Mouse (Mus musculus): ENCODE results near the gene Sipa1l3. TPM values are rescaled to one million over a fixed set of nuclear protein-coding genes. Genes with fewer than 3 reads are reported as not detected.

Gene Sipa1l3
- polyA plus RNA-seq, 1 experiment from 2014 or later = 10.3 TPM

DNA sequence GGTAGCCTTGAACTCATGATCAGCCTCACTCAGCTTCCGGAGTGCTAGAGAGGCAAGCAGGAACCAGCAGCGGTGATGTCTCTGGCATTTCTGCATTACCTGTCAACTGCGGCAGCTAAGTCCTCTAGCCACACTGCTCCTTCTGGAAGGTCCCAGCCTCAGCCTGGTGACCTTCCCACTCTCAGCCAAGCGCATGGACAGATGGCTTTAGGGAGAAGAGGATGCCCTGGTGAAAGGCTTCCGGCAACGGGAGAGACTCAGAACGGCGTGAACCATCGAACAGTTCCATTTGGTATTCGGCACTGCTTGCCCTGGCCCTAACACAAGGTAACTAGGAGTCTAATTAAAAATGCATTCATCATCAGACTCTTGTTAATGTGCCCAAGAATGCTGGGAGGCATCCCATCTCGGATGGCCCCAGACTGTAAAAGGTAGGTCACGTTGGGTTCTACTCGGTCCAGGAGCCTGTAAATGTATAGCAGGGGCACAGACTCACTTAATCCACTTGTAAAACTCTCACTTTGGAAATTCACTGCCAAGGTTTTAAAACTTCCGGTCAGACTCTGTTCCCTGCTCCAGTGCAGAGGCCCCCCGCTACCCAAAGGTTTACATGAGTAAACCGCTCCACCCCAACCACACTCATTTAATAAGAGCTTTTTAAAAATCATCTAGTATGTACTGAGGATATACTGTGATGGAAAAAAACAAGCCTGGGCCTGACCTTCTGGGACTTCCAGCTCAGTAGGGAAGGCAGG is 37.7 kb downstream of the Sipa1l3 start:
- 92% methylated on average over 16 of the region's 16 CpGs for WGBS (ENCODE audit: missing documents)

GRCm38 (mm10) chr7:29480183-29480582 is 38.3 kb downstream of the Sipa1l3 start:
- no peak overlapping the region for H3K27ac ChIP-seq
- H3K36me3 ChIP-seq (ENCODE audit: inconsistent target) = no peaks in the 10 kb centered on the region
- WGBS (ENCODE audit: missing documents) = 87% methylated on average over 4 of the region's 4 CpGs
- H3K79me2 ChIP-seq (ENCODE audit: inconsistent target) = no peaks in the 10 kb centered on the region
- H3K4me3 ChIP-seq (ENCODE audit: inconsistent target) = no peak overlapping the region

More for the DNA sequence above, 37.7 kb downstream of the Sipa1l3 start:
- no peaks in the 10 kb centered on the region for H3K36me3 ChIP-seq (ENCODE audit: inconsistent target)
- H3K4me3 ChIP-seq (ENCODE audit: inconsistent target) = no peak overlapping the region
- H3K79me2 ChIP-seq (ENCODE audit: inconsistent target) = no peaks in the 10 kb centered on the region
- no peak overlapping the region for H3K27ac ChIP-seq

GRCm38 (mm10) chr7:29475005-29475404 is 43.4 kb downstream of the Sipa1l3 start:
- H3K4me3 ChIP-seq (ENCODE audit: inconsistent target) = no peak overlapping the region
- H3K36me3 ChIP-seq (ENCODE audit: inconsistent target) = no peaks in the 10 kb centered on the region
- no peak overlapping the region for H3K27ac ChIP-seq
- WGBS (ENCODE audit: missing documents) = 89% methylated on average over 7 of the region's 7 CpGs
- no peaks in the 10 kb centered on the region for H3K79me2 ChIP-seq (ENCODE audit: inconsistent target)

GRCm38 (mm10) chr7:29471309-29471708 is 47.1 kb downstream of the Sipa1l3 start:
- no peak overlapping the region for H3K4me3 ChIP-seq (ENCODE audit: inconsistent target)
- 87% methylated on average over 7 of the region's 7 CpGs for WGBS (ENCODE audit: missing documents)
- no peaks in the 10 kb centered on the region for H3K36me3 ChIP-seq (ENCODE audit: inconsistent target)
- H3K79me2 ChIP-seq (ENCODE audit: inconsistent target) = no peaks in the 10 kb centered on the region
- H3K27ac ChIP-seq = no peak overlapping the region

- Histone ChIP-seq H3K27ac (no peak overlapping the region), H3K36me3 (ENCODE audit: inconsistent target) (no peaks in the 10 kb centered on the region), H3K4me3 (ENCODE audit: inconsistent target) (no peak overlapping the region), H3K79me2 (ENCODE audit: inconsistent target) (no peaks in the 10 kb centered on the region)
- WGBS (ENCODE audit: missing documents) = 89% methylated on average over 7 of the region's 7 CpGs
Observed at GRCm38 (mm10) chr7:29469602-29470344, 48.7 kb downstream of the Sipa1l3 start.

- Histone ChIP-seq H3K79me2 (ENCODE audit: inconsistent target) (no peaks in the 10 kb centered on the region), H3K36me3 (ENCODE audit: inconsistent target) (no peaks in the 10 kb centered on the region)
- 91% methylated on average over 5 of the region's 5 CpGs for WGBS (ENCODE audit: missing documents)
Observed at GRCm38 (mm10) chr7:29468593-29468992, 49.8 kb downstream of the Sipa1l3 start.

GRCm38 (mm10) chr7:29466585-29466984 is 51.9 kb downstream of the Sipa1l3 start:
- Histone ChIP-seq H3K4me3 (ENCODE audit: inconsistent target) (no peak overlapping the region), H3K79me2 (ENCODE audit: inconsistent target) (no peaks in the 10 kb centered on the region), H3K36me3 (ENCODE audit: inconsistent target) (no peaks in the 10 kb centered on the region), H3K27ac (no peak overlapping the region)
- WGBS (ENCODE audit: missing documents) = 83% methylated on average over 10 of the region's 10 CpGs

More at GRCm38 (mm10) chr7:29468593-29468992, 49.8 kb downstream of the Sipa1l3 start:
- Histone ChIP-seq H3K4me3 (ENCODE audit: inconsistent target) (no peak overlapping the region), H3K27ac (no peak overlapping the region)

DNA sequence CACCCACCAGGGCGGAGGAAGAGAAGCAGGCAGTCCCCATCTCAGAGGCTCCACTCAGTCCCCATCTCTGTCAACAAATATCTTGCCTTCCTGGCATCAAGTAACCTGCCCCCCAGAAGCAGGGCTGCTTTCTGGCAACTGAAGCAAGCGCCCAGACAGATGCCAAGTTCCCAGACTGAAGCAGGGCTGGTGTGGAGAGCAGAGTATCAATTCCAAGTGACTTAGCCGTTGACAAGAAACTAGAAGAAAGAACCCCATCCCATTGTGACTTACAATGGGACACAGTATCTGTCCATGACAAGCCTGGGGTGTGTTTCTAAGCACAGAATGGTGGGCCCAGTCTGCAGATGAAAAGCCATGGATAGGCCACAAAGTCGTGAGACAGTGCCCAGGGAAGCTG is 52.7 kb downstream of the Sipa1l3 start:
- WGBS (ENCODE audit: missing documents) = 93% methylated on average over 4 of the region's 4 CpGs
- no peak overlapping the region for H3K27ac ChIP-seq
- no peak overlapping the region for H3K4me3 ChIP-seq (ENCODE audit: inconsistent target)
- H3K36me3 ChIP-seq (ENCODE audit: inconsistent target) = no peaks in the 10 kb centered on the region
- no peaks in the 10 kb centered on the region for H3K79me2 ChIP-seq (ENCODE audit: inconsistent target)

GRCm38 (mm10) chr7:29462820-29463219 is 55.6 kb downstream of the Sipa1l3 start:
- H3K79me2 ChIP-seq (ENCODE audit: inconsistent target) = no peaks in the 10 kb centered on the region
- no peaks in the 10 kb centered on the region for H3K36me3 ChIP-seq (ENCODE audit: inconsistent target)
- WGBS (ENCODE audit: missing documents) = 78% methylated on average over 3 of the region's 3 CpGs
- no peak overlapping the region for H3K27ac ChIP-seq
- no peak overlapping the region for H3K4me3 ChIP-seq (ENCODE audit: inconsistent target)

GRCm38 (mm10) chr7:29462178-29462577 is 56.3 kb downstream of the Sipa1l3 start:
- WGBS (ENCODE audit: missing documents) = 57% methylated on average over 5 of the region's 5 CpGs
- H3K4me3 ChIP-seq (ENCODE audit: inconsistent target) = no peak overlapping the region

DNA sequence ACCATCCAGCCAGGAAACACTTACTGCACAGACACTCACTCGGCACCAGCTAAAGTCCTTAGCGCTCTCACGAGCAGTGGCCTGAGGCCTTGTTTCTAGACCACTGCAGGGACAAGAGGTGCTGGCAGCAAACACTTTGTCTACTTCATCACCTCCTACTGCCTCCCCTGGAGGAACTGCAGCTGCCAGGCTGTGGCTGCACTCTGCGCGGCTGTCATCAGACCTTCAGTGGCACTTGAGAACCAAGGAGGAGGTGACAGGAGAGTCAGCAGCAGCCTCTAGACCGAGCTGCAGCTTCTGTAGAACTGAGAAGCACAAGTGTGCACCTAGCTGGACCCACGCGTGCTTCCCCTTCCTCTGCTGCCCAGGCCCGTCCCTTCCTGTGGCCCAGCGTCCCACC is 56.9 kb downstream of the Sipa1l3 start:
- no peak overlapping the region for H3K27ac ChIP-seq
- no peak overlapping the region for H3K4me3 ChIP-seq (ENCODE audit: inconsistent target)
- H3K36me3 ChIP-seq (ENCODE audit: inconsistent target) = no peaks in the 10 kb centered on the region
- H3K79me2 ChIP-seq (ENCODE audit: inconsistent target) = no peaks in the 10 kb centered on the region
- 62% methylated on average over 10 of the region's 10 CpGs for WGBS (ENCODE audit: missing documents)

More at GRCm38 (mm10) chr7:29462178-29462577, 56.3 kb downstream of the Sipa1l3 start:
- Histone ChIP-seq H3K79me2 (ENCODE audit: inconsistent target) (no peaks in the 10 kb centered on the region), H3K27ac (no peak overlapping the region), H3K36me3 (ENCODE audit: inconsistent target) (no peaks in the 10 kb centered on the region)

DNA sequence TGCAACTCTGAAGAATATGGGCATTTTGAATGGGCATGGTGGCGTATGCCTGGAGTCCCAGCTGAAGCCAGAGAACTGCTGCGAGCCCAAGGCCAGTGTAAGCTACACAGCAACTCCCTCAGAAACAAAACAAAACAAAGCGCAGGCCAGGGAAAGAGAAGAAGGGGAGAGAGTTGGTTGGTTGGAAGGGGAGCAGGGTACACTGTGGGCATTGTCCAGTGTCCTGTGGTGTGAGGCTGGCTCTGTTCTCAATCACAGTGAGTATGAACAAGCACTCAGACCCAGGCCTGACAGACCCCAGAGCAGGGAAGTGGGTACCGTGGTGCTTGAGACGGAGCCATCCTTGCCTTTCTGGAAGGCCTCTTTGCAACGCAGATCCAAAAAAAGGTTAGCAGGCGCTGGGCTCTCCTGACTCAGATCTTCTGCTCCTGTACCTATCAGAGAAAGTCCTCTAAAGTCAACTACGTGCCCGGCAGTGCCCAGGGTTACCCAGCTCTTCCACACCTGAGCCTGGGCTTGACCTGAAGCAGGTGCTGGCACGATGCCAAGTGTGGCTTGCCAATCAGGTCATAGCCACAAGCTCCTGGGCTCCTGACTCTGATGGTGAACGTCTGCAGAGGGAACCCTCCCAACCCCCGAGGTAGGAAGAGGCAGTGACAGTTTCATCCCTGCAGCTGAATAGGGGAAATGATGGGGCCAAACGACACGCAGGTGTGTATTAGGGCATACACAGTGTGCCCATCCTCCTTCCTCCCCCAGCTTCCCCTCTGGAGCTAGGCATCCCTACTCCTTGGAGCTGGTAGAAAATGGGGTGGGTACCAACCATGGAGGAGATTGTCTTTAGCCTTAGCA is 59.3 kb downstream of the Sipa1l3 start:
- Histone ChIP-seq H3K36me3 (ENCODE audit: inconsistent target) (no peaks in the 10 kb centered on the region), H3K4me3 (ENCODE audit: inconsistent target) (no peak overlapping the region), H3K79me2 (ENCODE audit: inconsistent target) (no peaks in the 10 kb centered on the region), H3K27ac (no peak overlapping the region)
- WGBS (ENCODE audit: missing documents) = 93% methylated on average over 14 of the region's 14 CpGs

GRCm38 (mm10) chr7:29457772-29458171 is 60.7 kb downstream of the Sipa1l3 start:
- no peak overlapping the region for H3K27ac ChIP-seq
- 92% methylated on average over 6 of the region's 6 CpGs for WGBS (ENCODE audit: missing documents)

GRCm38 (mm10) chr7:29456716-29457115 is 61.7 kb downstream of the Sipa1l3 start:
- no peak overlapping the region for H3K27ac ChIP-seq
- no peaks in the 10 kb centered on the region for H3K36me3 ChIP-seq (ENCODE audit: inconsistent target)
- H3K79me2 ChIP-seq (ENCODE audit: inconsistent target) = no peaks in the 10 kb centered on the region
- no peak overlapping the region for H3K4me3 ChIP-seq (ENCODE audit: inconsistent target)
- WGBS (ENCODE audit: missing documents) = 86% methylated on average over 9 of the region's 9 CpGs

More at GRCm38 (mm10) chr7:29457772-29458171, 60.7 kb downstream of the Sipa1l3 start:
- no peaks in the 10 kb centered on the region for H3K79me2 ChIP-seq (ENCODE audit: inconsistent target)
- H3K36me3 ChIP-seq (ENCODE audit: inconsistent target) = no peaks in the 10 kb centered on the region
- no peak overlapping the region for H3K4me3 ChIP-seq (ENCODE audit: inconsistent target)
